ENCODE assay signal across 11 mouse cellular contexts in genomic region chr15:12493258-12493657, GRCm38 (mm10).
DNase-seq lines count a peak whose midpoint lies in the region; ATAC-seq and TF ChIP-seq lines count a peak whose summit lies in the region.
"Had no signal": no experiment of that assay in that cellular context is flagged by ENCODE, and none has a peak within 500 bp of the region (broad histone marks: within the 10 kb centered on the region; RNA-seq: fewer than 3 reads in every experiment).

No protein-coding gene starts in this region.

- TF ChIP-seq EP300 in lung, postnatal 0 days (IDR thresholded peaks at IDR 0.05): no peak

- no peak for TF ChIP-seq CTCF in lung, postnatal 0 days (IDR thresholded peaks at IDR 0.05)

- H3K27ac ChIP-seq in kidney, embryonic 15.5 days: no peak overlapping the region; the same call in 1 of the 2 replicates
- H3K27ac ChIP-seq in lung, postnatal 0 days (ENCODE audit: low read length): no peak overlapping the region
- H3K27ac ChIP-seq: forebrain, embryonic 10.5 days had no signal

- peaks cover 33% of the 10 kb centered on the region for H3K4me1 ChIP-seq in kidney, embryonic 15.5 days
- H3K4me1 ChIP-seq in lung, postnatal 0 days (ENCODE audit: insufficient read depth, low read depth, low read length): peaks cover 4% of the 10 kb centered on the region

- 58% methylated on average over 7 of the region's 7 CpGs for WGBS in kidney, embryonic 15.5 days
- WGBS in lung, postnatal 0 days: 45% methylated on average over 7 of the region's 7 CpGs

- H3K36me3 ChIP-seq in kidney, embryonic 15.5 days: no peaks in the 10 kb centered on the region
- no peaks in the 10 kb centered on the region for H3K36me3 ChIP-seq in lung, postnatal 0 days (ENCODE audit: insufficient read depth, low read length)
- H3K36me3 ChIP-seq: forebrain, embryonic 10.5 days had no signal

- no peaks in the 10 kb centered on the region for H3K27me3 ChIP-seq in kidney, embryonic 15.5 days
- H3K27me3 ChIP-seq in lung, postnatal 0 days (replicated peaks; ENCODE audit: insufficient read depth, low read length): no peaks in the 10 kb centered on the region

- DNase-seq in urinary bladder, adult 18-20 months (ENCODE audit: low spot score in 2 of 2): peak; percentile 35 to 58
- no peak for DNase-seq in urinary bladder, postnatal 10 days (ENCODE audit: low spot score)
- DNase-seq in lung, postnatal 0 days (ENCODE audit: low spot score): peak; percentile 65
- peak; percentile 62 for DNase-seq in testis, postnatal 14 days (ENCODE audit: low spot score)
- DNase-seq in layer of hippocampus, adult 9-10 months (ENCODE audit: low spot score): no peak
- no peak for DNase-seq in layer of hippocampus, adult 8-10 months (ENCODE audit: low spot score in 2 of 2)
- DNase-seq: layer of hippocampus, postnatal 36 days; liver, postnatal 0 days; right cerebral cortex, postnatal 25 days had no signal

- ATAC-seq in kidney, embryonic 15.5 days (replicated peaks; ENCODE audit: low FRiP score): peak; percentile 47; the same call in 1 of the 2 replicates
- peak; percentile 2; the same call in 1 of the 2 replicates for ATAC-seq in lung, postnatal 0 days
- ATAC-seq: liver, postnatal 0 days had no signal

- no peaks in the 10 kb centered on the region for H3K9me3 ChIP-seq in kidney, embryonic 15.5 days (replicated peaks)
- no peaks in the 10 kb centered on the region for H3K9me3 ChIP-seq in lung, postnatal 0 days (ENCODE audit: low read length)
- H3K9me3 ChIP-seq: forebrain, embryonic 10.5 days had no signal

- no peak overlapping the region for H3K4me3 ChIP-seq in kidney, embryonic 15.5 days (replicated peaks)
- no peak overlapping the region for H3K4me3 ChIP-seq in lung, postnatal 0 days (ENCODE audit: low read depth, low read length)
- H3K4me3 ChIP-seq: forebrain, embryonic 10.5 days had no signal

- no peak overlapping the region for H3K9ac ChIP-seq in kidney, embryonic 15.5 days
- no peak overlapping the region for H3K9ac ChIP-seq in lung, postnatal 0 days (replicated peaks; ENCODE audit: low read depth)
- H3K9ac ChIP-seq: liver, postnatal 0 days had no signal

- no peak overlapping the region for H3K4me2 ChIP-seq in kidney, embryonic 15.5 days
- no peak overlapping the region for H3K4me2 ChIP-seq in lung, postnatal 0 days (replicated peaks; ENCODE audit: low read depth, low read length)

Comparison
In these comparisons a context has a peak if more than half of its experiments do, and no peak if none do; other contexts are left out.
1. DNase-seq: peak in urinary bladder, adult 18-20 months (2 of 2), lung, postnatal 0 days (single experiment) and testis, postnatal 14 days (single experiment); none in urinary bladder, postnatal 10 days (single experiment), layer of hippocampus, adult 9-10 months (single experiment) and layer of hippocampus, adult 8-10 months (0 of 2).